Mouse (Mus musculus) midbrain, embryonic 15.5 days (tissue): Measurements from ENCODE around the gene Ifna14. TPM values are rescaled to one million over a fixed set of nuclear protein-coding genes. Genes with fewer than 3 reads are reported as not detected.
A peak's percentile ranks its signal among the peaks of the same experiment; 100 is the strongest.
"Not testable (repeated sequence)": the region's sequence is repeated elsewhere in the genome, so short reads cannot be mapped to it uniquely, and the experiment has no call there.

Experiments
- ATAC-seq: fragments of 200-750 bp; cut with Nextera tagmentation; replicated peaks from 2 replicates; pipeline ENCODE4 v1.8.0; 2017; ENCODE audit warnings: moderate TSS enrichment
- H3K27ac ChIP-seq: fragments of 300-500 bp; sonication (generic); 2 replicates; pipeline ENCODE4 v1.5.1; 2015; ENCODE audit warnings: mild to moderate bottlenecking, inconsistent platforms
- H3K27me3 ChIP-seq: fragments of 300-500 bp; sonication (generic); replicated peaks from 2 replicates; pipeline ENCODE4 v1.6.1; 2015; ENCODE audit warnings: inconsistent platforms
- H3K36me3 ChIP-seq: fragments of 300-500 bp; sonication (generic); replicated peaks from 2 replicates; pipeline ENCODE4 v1.6.1; 2015; ENCODE audit warnings: inconsistent platforms
- H3K4me1 ChIP-seq: fragments of 300-500 bp; sonication (generic); 2 replicates; pipeline ENCODE4 v1.6.1; 2015; ENCODE audit warnings: inconsistent platforms
- H3K4me2 ChIP-seq: fragments of 300-500 bp; sonication (generic); 2 replicates; pipeline ENCODE4 v1.6.1; 2015; ENCODE audit warnings: inconsistent platforms, mild to moderate bottlenecking, moderate library complexity
- H3K4me3 ChIP-seq: fragments of 300-500 bp; sonication (generic); 2 replicates; pipeline ENCODE4 v1.5.1; 2015; ENCODE audit warnings: mild to moderate bottlenecking, inconsistent platforms
- H3K9ac ChIP-seq: fragments of 300-500 bp; sonication (generic); 2 replicates; pipeline ENCODE4 v1.6.1; 2015; ENCODE audit warnings: mild to moderate bottlenecking, inconsistent platforms
- H3K9me3 ChIP-seq: fragments of 300-500 bp; sonication (generic); 2 replicates; pipeline ENCODE4 v1.6.1; 2016; ENCODE audit warnings: inconsistent platforms
- WGBS: fragments of 180-500 bp; shearing (Covaris S2); methylation state at CpG from one replicate; pipeline ENCODE4 v1.1.7; 2015; ENCODE audit warnings: mixed read lengths; 5-methylcytosine and 5-hydroxymethylcytosine counted together
- polyA plus RNA-seq: library from polyadenylated mRNA; unstranded; fragments of >200 nt; fragmentation: Nextera tagmentation; extraction: Ambion mirVana; gene quantifications from 2 replicates; pipeline ENCODE4 v1.2.1, GENCODE M21; 2015

Gene Ifna14
- polyA plus RNA-seq, result not detected in 2 replicates

- no peaks in the 10 kb centered on the region for H3K36me3 ChIP-seq
- no peaks in the 10 kb centered on the region for H3K27me3 ChIP-seq
- H3K9ac ChIP-seq, result no peak within 1 kb of the TSS
- WGBS, result 70% methylated on average over 1 of the region's 1 CpGs
- H3K4me3 ChIP-seq, result no peak within 1 kb of the TSS
- H3K4me2 ChIP-seq, result no peak within 1 kb of the TSS
- H3K9me3 ChIP-seq, result no peaks in the 10 kb centered on the region
- ATAC-seq, result no peak
- H3K27ac ChIP-seq, result no peak within 1 kb of the TSS
- H3K4me1 ChIP-seq, result no peaks in the 10 kb centered on the region
Observed at GRCm38 (mm10) chr4:88571698-88572097, at the start of gene Ifna14. Gene Ifna14, minus strand, starts transcription at chr4:88571798.

DNA sequence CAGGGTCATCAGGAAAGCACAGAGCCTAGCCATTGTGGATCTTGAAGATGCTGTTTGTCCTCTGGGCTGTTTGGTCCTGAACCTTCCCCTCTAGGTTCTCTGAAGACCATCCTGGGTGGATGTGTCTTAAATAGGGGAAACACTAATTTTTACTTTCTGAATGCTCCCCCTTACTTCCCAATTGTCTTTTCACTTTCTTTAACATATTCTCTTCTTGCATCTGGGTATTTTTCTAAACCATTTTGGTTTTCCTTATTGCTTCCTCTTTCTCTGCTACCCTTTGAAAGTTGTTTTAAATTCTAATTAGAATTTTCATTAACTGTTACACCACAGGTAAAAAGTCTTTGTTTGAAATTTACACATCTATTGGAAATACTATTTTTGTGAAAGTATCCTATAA, 31.7 kb upstream of the Ifna14 start, which contains the start of gene Ifna12:
Ifna12 (minus strand) TSS at position 101 of the 400 bp plus-strand sequence.
- Histone ChIP-seq H3K27me3 (no peaks in the 10 kb centered on the region), H3K27ac (no peak within 1 kb of the TSS), H3K4me1 (no peaks in the 10 kb centered on the region), H3K4me2 (no peak within 1 kb of the TSS), H3K9ac (no peak within 1 kb of the TSS), H3K9me3 (no peaks in the 10 kb centered on the region), H3K36me3 (no peaks in the 10 kb centered on the region), H3K4me3 (no peak within 1 kb of the TSS)
- ATAC-seq, result no peak

DNA sequence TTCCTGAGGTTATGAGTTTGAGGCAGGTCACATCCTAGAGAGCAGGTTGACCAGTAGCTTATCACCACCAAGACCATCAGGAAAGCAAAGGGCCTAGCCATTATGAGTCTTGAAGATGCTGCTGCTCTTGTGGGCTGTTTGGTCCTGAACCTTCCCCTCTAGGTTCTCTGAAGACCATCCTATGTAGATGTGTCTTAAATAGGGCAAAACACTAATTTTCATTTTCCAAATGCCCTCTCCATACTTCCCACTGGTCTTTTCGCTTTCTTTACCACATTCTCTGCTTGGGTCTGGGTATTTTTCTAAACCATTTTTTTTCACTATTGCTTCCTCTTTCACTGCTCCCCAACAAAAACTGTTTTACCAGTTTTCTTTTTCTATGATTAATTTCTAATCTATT, 20.7 kb upstream of the Ifna14 start, which contains the start of gene Ifna9:
Ifna9 (minus strand) TSS at position 101 of the 400 bp plus-strand sequence.
- Histone ChIP-seq H3K9me3 (no peaks in the 10 kb centered on the region), H3K27ac (no peak within 1 kb of the TSS), H3K4me3 (no peak within 1 kb of the TSS), H3K4me2 (no peak within 1 kb of the TSS), H3K27me3 (no peaks in the 10 kb centered on the region), H3K36me3 (no peaks in the 10 kb centered on the region), H3K4me1 (no peaks in the 10 kb centered on the region), H3K9ac (no peak within 1 kb of the TSS)
- WGBS, result 93% methylated on average over 1 of the region's 1 CpGs
- ATAC-seq, result no peak

DNA sequence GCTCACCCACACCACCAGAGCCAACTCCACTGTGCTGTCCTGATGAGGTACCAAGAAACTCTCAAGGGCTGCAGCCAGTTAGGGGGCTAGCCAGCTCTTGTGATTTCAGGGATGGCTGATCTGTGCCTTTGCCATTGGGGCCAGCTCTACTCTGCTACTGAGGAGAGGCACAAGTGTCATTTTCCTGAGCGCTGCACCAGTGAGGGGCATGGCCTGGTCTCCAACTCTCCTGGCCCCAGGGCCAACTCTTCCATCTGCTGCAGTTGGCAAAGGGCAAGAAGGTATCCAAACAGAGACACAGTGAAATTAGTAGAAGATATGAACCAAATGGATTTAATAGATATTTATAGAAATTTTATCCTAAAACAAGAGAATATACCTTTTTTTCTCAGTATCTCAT, 9.8 kb downstream of the Ifna14 start:
- Histone ChIP-seq H3K4me3 (no peak overlapping the region), H3K4me1 (no peaks in the 10 kb centered on the region), H3K9me3 (no peaks in the 10 kb centered on the region), H3K9ac (no peak overlapping the region), H3K27me3 (no peaks in the 10 kb centered on the region), H3K27ac (no peak overlapping the region), H3K4me2 (no peak overlapping the region), H3K36me3 (no peaks in the 10 kb centered on the region)
- 88% methylated on average over 1 of the region's 1 CpGs for WGBS
- ATAC-seq, result no peak

GRCm38 (mm10) chr4:88558145-88558544, 13.5 kb downstream of the Ifna14 start, which contains the start of gene Ifna15:
Gene Ifna15, minus strand, starts transcription at chr4:88558245.
- H3K9ac ChIP-seq, H3K27me3 ChIP-seq, H3K4me1 ChIP-seq, H3K4me2 ChIP-seq, H3K36me3 ChIP-seq, H3K4me3 ChIP-seq, ATAC-seq, H3K9me3 ChIP-seq, H3K27ac ChIP-seq: not testable (repeated sequence)

GRCm38 (mm10) chr4:88550161-88550945, 21.2 kb downstream of the Ifna14 start:
- Histone ChIP-seq H3K4me1 (no peaks in the 10 kb centered on the region), H3K27me3 (no peaks in the 10 kb centered on the region), H3K9me3 (no peaks in the 10 kb centered on the region), H3K9ac (no peak overlapping the region), H3K36me3 (no peaks in the 10 kb centered on the region), H3K27ac (no peak overlapping the region), H3K4me3 (peak overlapping the region; percentile 19), H3K4me2 (peak overlapping the region; percentile 41)
- peak; percentile 50; the same call in 1 of the 2 replicates for ATAC-seq
- 35% methylated on average over 22 of the region's 22 CpGs for WGBS

GRCm38 (mm10) chr4:88547986-88548385, 23.6 kb downstream of the Ifna14 start:
- Histone ChIP-seq H3K4me3 (no peak overlapping the region), H3K36me3 (no peaks in the 10 kb centered on the region), H3K9ac (no peak overlapping the region), H3K4me1 (no peaks in the 10 kb centered on the region), H3K27me3 (no peaks in the 10 kb centered on the region), H3K27ac (no peak overlapping the region), H3K4me2 (no peak overlapping the region), H3K9me3 (no peaks in the 10 kb centered on the region)
- WGBS, result 85% methylated on average over 1 of the region's 1 CpGs
- ATAC-seq, result no peak

DNA sequence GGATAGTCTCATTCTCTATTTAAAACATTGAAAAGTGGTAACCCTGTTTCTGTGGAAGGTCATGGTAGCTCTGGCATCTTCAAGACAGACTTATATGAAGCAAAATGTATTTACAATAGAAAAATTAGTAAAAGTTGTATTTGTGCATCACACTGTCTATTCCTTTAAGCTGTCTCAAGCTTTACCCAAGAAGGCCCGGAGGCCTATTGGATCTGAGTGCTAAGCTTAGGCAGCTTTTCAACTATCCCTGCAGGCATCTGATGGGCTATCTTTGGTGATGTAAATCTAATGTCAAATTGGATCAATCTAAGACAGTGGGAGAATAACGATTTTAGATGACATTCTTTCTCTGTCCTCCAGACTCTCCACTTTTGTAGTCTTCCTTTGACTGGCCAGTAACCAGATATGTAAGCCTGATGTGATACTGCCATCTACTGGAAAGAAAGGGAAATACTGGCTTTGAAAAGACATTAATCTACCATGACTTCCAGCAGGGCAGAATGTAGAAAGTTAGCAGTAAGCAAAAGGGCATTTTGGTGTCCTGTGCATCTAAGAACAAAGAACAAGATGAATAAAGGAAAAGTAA, 27.9 kb downstream of the Ifna14 start:
- Histone ChIP-seq H3K36me3 (no peaks in the 10 kb centered on the region), H3K27ac (no peak overlapping the region), H3K4me1 (no peaks in the 10 kb centered on the region), H3K9me3 (no peaks in the 10 kb centered on the region), H3K4me2 (no peak overlapping the region), H3K9ac (no peak overlapping the region), H3K4me3 (no peak overlapping the region), H3K27me3 (no peaks in the 10 kb centered on the region)
- peak; percentile 88 for ATAC-seq
- 29% methylated on average over 2 of the region's 2 CpGs for WGBS

- H3K4me2 ChIP-seq, result no peak overlapping the region
- H3K9ac ChIP-seq, result no peak overlapping the region
- no peak for ATAC-seq
- no peaks in the 10 kb centered on the region for H3K27me3 ChIP-seq
- no peaks in the 10 kb centered on the region for H3K4me1 ChIP-seq
- H3K9me3 ChIP-seq, result no peaks in the 10 kb centered on the region
- WGBS, result 77% methylated on average over 12 of the region's 12 CpGs
- H3K4me3 ChIP-seq, result no peak overlapping the region
- no peak overlapping the region for H3K27ac ChIP-seq
- H3K36me3 ChIP-seq, result no peaks in the 10 kb centered on the region
Observed at GRCm38 (mm10) chr4:88537328-88537727, 34.3 kb downstream of the Ifna14 start.

DNA sequence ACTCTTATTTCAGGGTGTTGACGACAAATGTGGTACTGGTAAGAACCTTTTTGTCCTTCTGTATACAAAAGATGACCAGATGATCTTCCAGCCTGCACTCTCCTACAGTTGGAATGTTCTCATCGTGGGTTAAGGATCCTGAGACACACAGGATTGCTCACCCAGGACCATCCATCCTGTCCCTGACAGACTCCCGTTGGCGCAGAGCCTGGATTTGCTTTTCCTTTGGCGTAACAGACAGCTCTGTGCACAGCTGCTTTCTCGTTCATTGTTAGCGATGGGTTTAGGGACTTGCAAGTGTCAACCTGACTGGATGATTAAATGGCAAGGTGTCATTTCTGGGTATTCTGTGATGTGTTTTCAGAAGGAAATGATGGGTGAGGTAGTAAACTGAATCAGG, 35.0 kb downstream of the Ifna14 start:
- Histone ChIP-seq H3K4me2 (no peak overlapping the region), H3K9ac (no peak overlapping the region), H3K27me3 (no peaks in the 10 kb centered on the region), H3K4me3 (no peak overlapping the region), H3K27ac (no peak overlapping the region), H3K9me3 (no peaks in the 10 kb centered on the region), H3K36me3 (no peaks in the 10 kb centered on the region), H3K4me1 (no peaks in the 10 kb centered on the region)
- ATAC-seq, result no peak
- WGBS, result 74% methylated on average over 7 of the region's 7 CpGs

- Histone ChIP-seq H3K9me3 (no peaks in the 10 kb centered on the region), H3K4me3 (no peak overlapping the region), H3K27me3 (no peaks in the 10 kb centered on the region), H3K27ac (no peak overlapping the region), H3K4me2 (no peak overlapping the region), H3K36me3 (no peaks in the 10 kb centered on the region), H3K9ac (no peak overlapping the region), H3K4me1 (no peaks in the 10 kb centered on the region)
- 75% methylated on average over 1 of the region's 1 CpGs for WGBS
- no peak for ATAC-seq
Observed at GRCm38 (mm10) chr4:88535742-88536141, 35.9 kb downstream of the Ifna14 start.

DNA sequence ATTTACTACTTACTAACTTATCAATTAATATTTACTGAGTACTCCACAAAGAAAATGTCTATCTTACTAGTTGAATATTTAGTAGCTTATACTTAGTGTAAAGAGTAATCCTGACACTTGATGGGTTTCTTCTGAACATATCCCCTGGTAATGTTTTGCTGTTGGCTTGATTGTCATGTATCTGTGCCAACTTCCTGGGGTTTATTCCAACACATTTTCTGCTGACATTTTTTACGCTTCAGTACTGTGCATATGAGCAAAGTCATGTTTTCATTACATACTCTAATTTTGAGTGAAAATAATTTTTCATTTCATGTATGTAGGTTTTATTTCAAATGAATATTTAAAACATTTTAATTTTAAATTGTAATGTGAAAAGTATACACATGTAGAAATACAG, 36.7 kb downstream of the Ifna14 start:
- H3K27me3 ChIP-seq, result no peaks in the 10 kb centered on the region
- no peak overlapping the region for H3K27ac ChIP-seq
- H3K4me1 ChIP-seq, result no peaks in the 10 kb centered on the region
- H3K9ac ChIP-seq, result no peak overlapping the region
- no peaks in the 10 kb centered on the region for H3K9me3 ChIP-seq
- no peak overlapping the region for H3K4me3 ChIP-seq
- ATAC-seq, result no peak
- H3K4me2 ChIP-seq, result no peak overlapping the region
- WGBS, result 80% methylated on average over 1 of the region's 1 CpGs
- no peaks in the 10 kb centered on the region for H3K36me3 ChIP-seq

GRCm38 (mm10) chr4:88533499-88533898, 38.1 kb downstream of the Ifna14 start:
- no peak overlapping the region for H3K9ac ChIP-seq
- H3K4me1 ChIP-seq, result no peaks in the 10 kb centered on the region
- no peak overlapping the region for H3K27ac ChIP-seq
- no peaks in the 10 kb centered on the region for H3K9me3 ChIP-seq
- no peaks in the 10 kb centered on the region for H3K36me3 ChIP-seq
- ATAC-seq, result no peak
- H3K4me3 ChIP-seq, result no peak overlapping the region
- no peak overlapping the region for H3K4me2 ChIP-seq
- WGBS, result 94% methylated on average over 2 of the region's 2 CpGs
- no peaks in the 10 kb centered on the region for H3K27me3 ChIP-seq
